Mouse (Mus musculus) intestine, embryonic 14.5 days (tissue): Measurements from ENCODE around the gene Trim23. TPM values are rescaled to one million over a fixed set of nuclear protein-coding genes. Genes with fewer than 3 reads are reported as not detected.

ENCODE experiments used
- ATAC-seq: fragments of 200-750 bp; cut with Nextera tagmentation; replicated peaks from 2 replicates; pipeline ENCODE4 v1.8.0; 2017; ENCODE audit warnings: low read depth, moderate number of reproducible peaks, moderate TSS enrichment, moderate library complexity; ENCODE audit not compliant: low FRiP score, low TSS enrichment
- DNase-seq: peaks from one replicate; pipeline ENCODE4 v3.0.0-alpha.2; 2018; ENCODE audit warnings: low spot score
- H3K27ac ChIP-seq: fragments of 300-500 bp; sonication (generic); 2 replicates; pipeline ENCODE4 v1.5.1; 2014; ENCODE audit warnings: low read depth, mild to moderate bottlenecking, control low read depth
- H3K27me3 ChIP-seq: fragments of 300-500 bp; sonication (generic); replicated peaks from 2 replicates; pipeline ENCODE4 v1.6.1; 2014; ENCODE audit warnings: low read length, control low read depth; ENCODE audit not compliant: control insufficient read depth, insufficient read depth
- H3K36me3 ChIP-seq: fragments of 300-500 bp; sonication (generic); 2 replicates; pipeline ENCODE4 v1.6.1; 2014; ENCODE audit warnings: low read length, control low read depth; ENCODE audit not compliant: control insufficient read depth, insufficient read depth
- H3K4me1 ChIP-seq: fragments of 300-500 bp; sonication (generic); replicated peaks from 2 replicates; pipeline ENCODE4 v1.6.1; 2014; ENCODE audit warnings: low read length, control low read depth, mixed read lengths; ENCODE audit not compliant: control insufficient read depth, insufficient read depth
- H3K4me2 ChIP-seq: fragments of 300-500 bp; sonication (generic); 2 replicates; pipeline ENCODE4 v1.6.1; 2014; ENCODE audit warnings: low read length
- H3K4me3 ChIP-seq: fragments of 300-500 bp; sonication (generic); 2 replicates; pipeline ENCODE4 v1.5.1; 2014; ENCODE audit warnings: low read depth, low read length, control low read depth, mixed read lengths
- H3K9ac ChIP-seq: fragments of 300-500 bp; sonication (generic); 2 replicates; pipeline ENCODE4 v1.6.1; 2014; ENCODE audit warnings: mild to moderate bottlenecking, low read length
- H3K9me3 ChIP-seq: fragments of 300-500 bp; sonication (generic); 2 replicates; pipeline ENCODE4 v1.6.1; 2016; ENCODE audit warnings: low read length, control low read depth; ENCODE audit not compliant: control insufficient read depth
- WGBS: fragments of 180-500 bp; shearing (Covaris S2); extraction: QIAGEN DNeasy Blood & Tissue Kit; methylation state at CpG from one replicate; pipeline ENCODE4 v1.1.7; 2014; 5-methylcytosine and 5-hydroxymethylcytosine counted together
- polyA plus RNA-seq: library from polyadenylated mRNA; unstranded; fragments of >200 nt; fragmentation: Nextera tagmentation; extraction: Ambion mirVana; gene quantifications from 2 replicates; pipeline ENCODE4 v1.2.1, GENCODE M21; 2014

The Trim23 gene
- polyA plus RNA-seq, result 15.6 and 17.0 TPM in 2 replicates

DNA sequence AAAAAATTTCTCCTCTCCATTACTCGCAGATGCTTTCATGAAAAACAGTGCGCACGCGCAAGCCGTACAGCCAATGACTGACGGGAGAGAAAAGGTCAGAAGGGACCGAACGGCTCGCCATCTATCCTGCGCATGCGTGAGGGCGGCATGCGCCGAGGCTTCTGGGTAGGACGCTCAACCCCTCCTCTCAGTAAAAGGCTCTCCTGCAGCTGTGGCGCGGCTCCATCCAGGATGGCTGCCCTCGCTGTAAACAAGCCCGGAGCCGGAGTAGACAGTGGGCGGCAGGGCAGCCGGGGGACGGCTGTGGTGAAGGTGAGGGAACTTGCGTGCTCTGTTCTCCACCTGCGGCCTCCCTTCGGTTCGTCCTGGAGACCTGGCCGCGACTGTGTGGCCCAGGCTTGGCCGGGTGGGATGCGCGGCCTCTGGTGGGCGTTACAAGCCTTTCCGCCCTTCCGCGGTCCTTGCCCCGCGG is at the start of gene Trim23:
Trim23 (plus strand) TSS at position 148 of the 472 bp plus-strand sequence.
- H3K27me3 ChIP-seq, result no peaks in the 10 kb centered on the region
- H3K4me3 ChIP-seq, result peak within 1 kb of the TSS; percentile 73
- peaks cover 14% of the 10 kb centered on the region for H3K4me1 ChIP-seq
- H3K27ac ChIP-seq, result peak within 1 kb of the TSS; percentile 79
- H3K9ac ChIP-seq, result peak within 1 kb of the TSS; percentile 77
- DNase-seq (peak; percentile 91), ATAC-seq (peak; percentile 97)
- H3K9me3 ChIP-seq, result no peaks in the 10 kb centered on the region
- WGBS, result under 1% methylated on average over 38 of the region's 38 CpGs
- peak within 1 kb of the TSS; percentile 74 for H3K4me2 ChIP-seq
- peaks cover 16% of the 10 kb centered on the region for H3K36me3 ChIP-seq

DNA sequence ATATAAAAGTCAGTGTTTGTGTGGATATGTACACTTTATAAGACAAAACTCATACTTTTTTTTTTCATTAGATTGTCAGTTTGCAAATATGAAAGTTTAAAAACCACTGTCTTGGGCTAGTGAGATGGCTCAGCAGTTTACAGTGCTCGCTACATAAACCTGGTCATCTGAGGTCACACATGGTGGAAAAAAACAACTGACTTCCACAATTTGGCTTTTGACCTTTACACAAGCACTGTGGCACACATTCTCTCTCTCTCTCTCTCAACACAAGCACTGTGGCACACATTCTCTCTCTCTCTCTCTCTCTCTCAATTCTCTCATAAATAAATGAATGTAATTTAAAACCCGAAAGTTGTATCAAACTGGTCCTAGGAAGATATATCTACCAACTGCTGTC is 46.0 kb upstream of the Trim23 start:
- no peak overlapping the region for H3K9ac ChIP-seq
- H3K27ac ChIP-seq, result no peak overlapping the region
- no peaks in the 10 kb centered on the region for H3K4me1 ChIP-seq
- H3K4me2 ChIP-seq, result no peak overlapping the region
- ATAC-seq (no peak), DNase-seq (no peak)
- no peak overlapping the region for H3K4me3 ChIP-seq
- no peaks in the 10 kb centered on the region for H3K27me3 ChIP-seq
- H3K9me3 ChIP-seq, result no peaks in the 10 kb centered on the region
- WGBS, result 85% methylated on average over 2 of the region's 2 CpGs
- H3K36me3 ChIP-seq, result 0 out of 2 replicates have a peak, but pooled peaks cover 11% of the 10 kb centered on the region

DNA sequence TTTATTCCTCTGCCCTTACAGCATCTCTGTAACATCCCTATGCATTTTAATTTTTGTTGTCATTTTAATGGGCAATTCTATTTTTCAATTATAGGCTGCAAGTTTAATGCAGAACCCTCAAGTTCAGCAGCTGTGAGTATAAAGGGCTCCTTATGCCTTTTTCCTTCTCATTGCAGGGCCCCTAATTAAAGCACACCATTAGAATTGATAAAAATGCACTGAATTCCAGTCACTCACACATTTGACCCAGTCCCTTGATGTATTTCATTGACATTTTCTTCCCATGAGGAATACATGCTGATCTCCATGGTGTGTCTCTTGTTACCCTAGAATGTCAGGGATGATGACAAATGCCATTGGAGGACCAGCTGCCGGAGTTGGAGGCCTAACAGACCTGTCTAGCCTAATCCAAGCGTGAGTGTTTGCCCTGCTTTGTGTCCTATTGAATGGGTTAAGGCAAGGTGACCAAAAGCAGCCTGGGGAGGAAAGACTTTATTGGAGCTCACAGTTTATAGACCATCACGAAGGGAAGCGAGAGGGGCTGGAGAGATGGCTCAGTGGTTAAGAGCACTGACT is 44.0 kb upstream of the Trim23 start:
- Histone ChIP-seq H3K4me2 (no peak overlapping the region), H3K9ac (no peak overlapping the region), H3K4me3 (no peak overlapping the region), H3K4me1 (no peaks in the 10 kb centered on the region), H3K9me3 (no peaks in the 10 kb centered on the region), H3K27me3 (no peaks in the 10 kb centered on the region), H3K27ac (no peak overlapping the region), H3K36me3 (0 out of 2 replicates have a peak, but pooled peaks cover 15% of the 10 kb centered on the region)
- WGBS, result 80% methylated on average over 4 of the region's 4 CpGs
- ATAC-seq (no peak), DNase-seq (no peak)

DNA sequence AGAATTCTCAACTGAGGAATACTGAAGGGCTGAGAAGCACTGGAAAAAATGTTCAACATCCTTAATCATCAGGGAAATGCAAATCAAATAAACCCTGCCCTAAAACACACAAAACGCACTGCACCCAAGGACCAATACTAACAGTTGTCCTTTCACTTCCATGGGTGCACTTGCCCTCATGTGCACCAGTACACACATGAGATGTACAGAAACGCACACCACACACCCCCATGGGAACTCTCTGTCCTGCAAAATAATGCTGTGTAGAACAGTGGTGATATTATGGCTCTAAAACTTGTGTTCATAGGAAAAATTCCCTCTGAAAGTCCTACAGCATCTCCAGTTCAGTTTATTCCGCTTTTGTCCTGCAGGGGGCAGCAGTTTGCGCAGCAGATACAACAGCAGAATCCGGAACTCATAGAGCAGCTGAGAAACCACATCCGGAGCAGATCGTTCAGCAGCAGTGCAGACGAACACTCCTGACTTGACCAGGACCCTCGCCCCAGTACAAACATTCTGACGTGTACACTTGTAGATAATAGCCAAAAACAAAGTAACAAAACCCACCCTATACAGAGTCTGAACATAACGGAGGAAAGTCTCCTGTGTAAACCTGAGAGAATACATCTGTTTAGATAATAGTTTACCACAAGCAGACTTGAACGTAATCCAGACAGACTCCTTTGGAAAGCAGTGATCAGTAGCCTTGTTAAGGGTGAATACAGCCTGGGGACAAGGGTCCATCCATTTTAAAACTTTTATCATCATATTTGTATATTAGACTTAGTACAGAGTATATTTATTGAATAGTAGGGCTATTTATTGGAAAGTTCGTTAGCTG is 39.0 kb upstream of the Trim23 start:
- H3K4me2 ChIP-seq, result peak overlapping the region; percentile 18; the same call in 1 of the 2 replicates
- H3K4me1 ChIP-seq, result 0 out of 2 replicates have a peak, but pooled peaks cover 3% of the 10 kb centered on the region
- WGBS, result 35% methylated on average over 13 of the region's 13 CpGs
- H3K4me3 ChIP-seq, result no peak overlapping the region
- no peak overlapping the region for H3K9ac ChIP-seq
- H3K27ac ChIP-seq, result no peak overlapping the region
- no peaks in the 10 kb centered on the region for H3K27me3 ChIP-seq
- DNase-seq, result peak; percentile 87
- no peaks in the 10 kb centered on the region for H3K9me3 ChIP-seq
- ATAC-seq, result peak; percentile 57; the same call in 1 of the 2 replicates
- H3K36me3 ChIP-seq, result peaks cover 44% of the 10 kb centered on the region

DNA sequence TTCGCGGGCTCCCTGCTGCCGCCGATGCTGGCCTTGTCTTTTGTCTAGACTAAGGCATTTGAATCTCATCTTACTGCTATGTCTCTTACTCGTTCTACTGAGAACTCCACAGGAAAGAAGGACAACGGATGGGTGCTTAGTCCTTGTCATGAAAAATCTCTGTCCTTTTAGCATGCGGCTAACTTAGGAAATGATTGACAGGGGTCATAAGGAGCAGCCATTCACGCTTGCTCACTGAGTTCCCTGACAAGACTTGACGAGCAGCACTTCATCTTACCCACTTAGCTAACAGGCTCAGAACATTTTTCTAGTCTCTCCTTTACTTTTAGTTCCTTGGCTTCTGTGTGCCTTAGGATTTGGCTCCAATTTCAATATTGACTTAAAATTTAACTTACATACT is 33.7 kb upstream of the Trim23 start:
- ATAC-seq, result no peak
- Histone ChIP-seq H3K9ac (no peak overlapping the region), H3K4me3 (no peak overlapping the region), H3K27me3 (no peaks in the 10 kb centered on the region), H3K4me1 (0 out of 2 replicates have a peak, but pooled peaks cover under 1% of the 10 kb centered on the region), H3K9me3 (no peaks in the 10 kb centered on the region), H3K36me3 (peaks cover 87% of the 10 kb centered on the region), H3K27ac (no peak overlapping the region), H3K4me2 (no peak overlapping the region)
- WGBS, result 81% methylated on average over 9 of the region's 9 CpGs
- DNase-seq, result no peak

DNA sequence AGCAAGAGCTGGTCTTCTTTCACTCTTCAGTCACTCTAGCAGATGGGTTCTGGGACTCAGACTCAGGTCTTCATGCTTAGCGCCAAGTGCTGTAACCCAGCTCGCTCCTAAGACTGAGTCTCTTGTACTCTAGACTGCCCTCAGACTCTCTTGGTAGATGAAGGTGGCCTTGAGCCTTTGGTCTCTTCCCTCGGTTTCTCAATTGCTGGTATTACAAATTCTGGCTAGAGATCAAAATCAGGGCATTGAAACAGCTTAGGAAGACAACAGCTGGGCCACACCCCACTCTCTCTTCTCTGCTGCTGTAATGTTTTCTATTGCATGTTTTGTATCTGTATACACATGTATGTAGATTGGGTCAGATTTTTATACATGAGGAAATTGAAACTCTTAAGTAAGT is 33.0 kb upstream of the Trim23 start:
- Histone ChIP-seq H3K4me1 (no peaks in the 10 kb centered on the region), H3K9me3 (no peaks in the 10 kb centered on the region), H3K27ac (no peak overlapping the region), H3K4me3 (no peak overlapping the region), H3K36me3 (peaks cover 82% of the 10 kb centered on the region), H3K27me3 (no peaks in the 10 kb centered on the region), H3K9ac (no peak overlapping the region), H3K4me2 (no peak overlapping the region)
- no peak for ATAC-seq
- no peak for DNase-seq
- 90% methylated on average over 3 of the region's 3 CpGs for WGBS

DNA sequence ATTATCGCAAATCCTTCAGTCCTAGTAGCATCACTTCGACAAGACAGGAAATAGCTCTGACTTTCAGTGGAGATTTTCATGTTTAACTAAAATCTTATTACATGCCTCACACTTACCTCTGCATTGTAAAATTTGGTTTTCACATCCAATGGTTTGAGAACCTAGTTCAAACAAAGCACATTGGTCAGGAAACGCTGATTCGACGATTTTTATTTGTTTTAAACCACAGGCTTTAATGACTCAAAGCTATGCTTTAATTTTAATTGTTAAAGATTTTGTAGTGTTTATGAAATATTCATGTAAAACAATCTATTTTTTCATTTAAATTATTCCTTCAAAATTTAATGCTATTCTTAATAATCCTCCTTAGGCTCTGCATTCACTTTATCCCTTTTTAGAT is 24.4 kb upstream of the Trim23 start:
- Histone ChIP-seq H3K9ac (no peak overlapping the region), H3K27me3 (no peaks in the 10 kb centered on the region), H3K9me3 (no peaks in the 10 kb centered on the region), H3K4me3 (no peak overlapping the region), H3K4me1 (no peaks in the 10 kb centered on the region), H3K4me2 (no peak overlapping the region), H3K36me3 (peaks cover 40% of the 10 kb centered on the region), H3K27ac (no peak overlapping the region)
- WGBS, result 93% methylated on average over 5 of the region's 5 CpGs
- ATAC-seq, result no peak
- no peak for DNase-seq

DNA sequence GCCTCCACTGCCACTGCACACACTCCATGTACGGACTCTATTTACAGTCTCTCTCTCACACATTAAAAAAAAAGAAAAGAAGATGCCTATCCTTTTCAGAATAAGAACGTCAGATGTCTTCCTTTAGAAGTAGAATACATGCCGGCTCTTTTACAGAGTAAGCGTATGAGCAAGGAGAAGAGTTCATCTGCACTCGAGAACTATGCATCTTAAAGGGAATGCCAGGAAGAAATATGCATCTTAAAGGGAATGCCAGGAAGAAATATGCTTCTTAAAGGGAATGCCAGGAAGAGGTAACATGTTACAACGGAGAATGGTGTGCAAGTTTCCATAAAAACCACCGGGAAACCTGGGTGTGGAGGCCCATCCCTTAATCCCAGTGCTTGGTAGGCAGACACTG is 23.5 kb upstream of the Trim23 start:
- no peak for ATAC-seq

More for the DNA sequence above, 23.5 kb upstream of the Trim23 start:
- no peaks in the 10 kb centered on the region for H3K4me1 ChIP-seq
- no peaks in the 10 kb centered on the region for H3K9me3 ChIP-seq
- WGBS, result 88% methylated on average over 7 of the region's 7 CpGs
- H3K27me3 ChIP-seq, result no peaks in the 10 kb centered on the region
- no peak for DNase-seq
- no peak overlapping the region for H3K4me3 ChIP-seq
- H3K9ac ChIP-seq, result no peak overlapping the region
- no peak overlapping the region for H3K4me2 ChIP-seq
- H3K27ac ChIP-seq, result no peak overlapping the region
- peaks cover 40% of the 10 kb centered on the region for H3K36me3 ChIP-seq
